Mouse (Mus musculus): ENCODE data around the gene Adtrp. TPM values are rescaled to one million over a fixed set of nuclear protein-coding genes. Genes with fewer than 3 reads are reported as not detected.
A peak's percentile ranks its signal among the peaks of the same experiment; 100 is the strongest.

Adtrp gene
- polyA plus RNA-seq, 1 experiment from 2014 or later: 42.3 TPM

DNA sequence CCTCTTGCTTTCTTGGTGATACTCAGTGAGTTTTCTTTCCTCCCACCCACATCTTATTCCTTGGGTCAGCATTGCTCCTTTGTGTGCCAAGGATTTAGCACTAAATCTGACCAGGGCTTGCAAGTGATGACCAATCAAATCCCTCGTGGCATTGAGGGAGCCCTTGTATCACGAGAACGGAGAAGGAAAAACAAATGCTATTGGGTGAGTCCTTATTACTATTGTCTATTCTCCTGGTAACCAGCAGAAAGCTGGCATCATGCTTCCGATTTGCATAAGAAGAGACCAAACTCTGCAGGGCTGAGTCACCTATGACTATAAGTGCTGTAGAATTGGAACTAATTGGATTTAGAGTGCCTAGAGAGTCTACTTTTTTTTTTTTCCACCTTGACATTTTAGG lies 99.8 kb downstream of the Adtrp start:
- no peak overlapping the region for H3K4me3 ChIP-seq (ENCODE audit: low read depth, low read length)
- no peak overlapping the region for H3K9ac ChIP-seq (ENCODE audit: low read length)
- TF ChIP-seq EP300 (optimal IDR thresholded peaks at IDR 0.05): no peak
- no peak for TF ChIP-seq CTCF (IDR thresholded peaks at IDR 0.05; ENCODE audit: low read depth)
- H3K4me1 ChIP-seq (replicated peaks; ENCODE audit: control insufficient read depth, insufficient read depth): no peaks in the 10 kb centered on the region
- H3K27ac ChIP-seq (replicated peaks): no peak overlapping the region
- H3K4me2 ChIP-seq (replicated peaks; ENCODE audit: low read depth): no peak overlapping the region
- 81% methylated on average over 4 of the region's 4 CpGs for WGBS
- no peaks in the 10 kb centered on the region for H3K36me3 ChIP-seq (ENCODE audit: control insufficient read depth, insufficient read depth, low read length)
- H3K9me3 ChIP-seq (ENCODE audit: control insufficient read depth, low read length): no peaks in the 10 kb centered on the region
- H3K27me3 ChIP-seq (ENCODE audit: control insufficient read depth, insufficient read depth, low read length): no peaks in the 10 kb centered on the region
- DNase-seq (ENCODE audit: low spot score) (no peak), ATAC-seq (ENCODE audit: low FRiP score, low TSS enrichment) (no peak)

DNA sequence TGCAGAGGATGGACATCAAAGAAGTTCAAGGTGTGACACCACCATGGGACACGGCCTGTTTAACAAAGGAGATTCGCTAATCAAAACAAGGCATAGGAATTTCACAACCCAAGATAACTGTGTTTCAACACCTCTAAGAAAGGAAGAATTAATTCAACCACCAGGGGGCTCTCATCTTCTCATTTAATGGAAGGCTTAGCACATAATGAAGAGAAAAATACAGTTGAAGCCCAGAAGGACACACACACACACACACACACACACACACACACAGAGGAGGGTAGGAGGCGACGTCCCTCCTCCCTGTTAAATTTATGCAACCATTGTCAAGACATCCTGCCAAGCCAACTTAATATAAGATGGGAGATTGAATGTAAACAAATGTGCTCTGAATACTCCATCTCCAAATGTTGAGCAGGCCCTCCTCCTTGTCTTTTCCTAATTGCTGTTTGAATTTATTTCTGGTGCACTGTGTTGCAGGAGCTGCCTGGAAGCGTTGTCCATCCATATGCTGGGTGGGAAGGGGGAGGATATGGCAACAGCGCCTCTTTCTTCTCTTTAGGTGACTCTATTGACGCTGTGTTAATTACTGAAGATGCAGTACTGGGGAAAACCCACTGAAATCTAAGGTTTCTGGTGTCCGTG lies 100.4 kb downstream of the Adtrp start:
- H3K9ac ChIP-seq (ENCODE audit: low read length): no peak overlapping the region
- no peaks in the 10 kb centered on the region for H3K36me3 ChIP-seq (ENCODE audit: control insufficient read depth, insufficient read depth, low read length)
- no peaks in the 10 kb centered on the region for H3K9me3 ChIP-seq (ENCODE audit: control insufficient read depth, low read length)
- no peak overlapping the region for H3K4me3 ChIP-seq (ENCODE audit: low read depth, low read length)
- H3K4me2 ChIP-seq (replicated peaks; ENCODE audit: low read depth): no peak overlapping the region
- TF ChIP-seq CTCF (IDR thresholded peaks at IDR 0.05; ENCODE audit: low read depth) (peak; percentile 74), EP300 (optimal IDR thresholded peaks at IDR 0.05) (no peak)
- ATAC-seq (ENCODE audit: low FRiP score, low TSS enrichment) (no peak), DNase-seq (ENCODE audit: low spot score) (no peak)
- no peaks in the 10 kb centered on the region for H3K4me1 ChIP-seq (replicated peaks; ENCODE audit: control insufficient read depth, insufficient read depth)
- H3K27me3 ChIP-seq (ENCODE audit: control insufficient read depth, insufficient read depth, low read length): no peaks in the 10 kb centered on the region
- H3K27ac ChIP-seq (replicated peaks): no peak overlapping the region
- WGBS: 49% methylated on average over 8 of the region's 8 CpGs

DNA sequence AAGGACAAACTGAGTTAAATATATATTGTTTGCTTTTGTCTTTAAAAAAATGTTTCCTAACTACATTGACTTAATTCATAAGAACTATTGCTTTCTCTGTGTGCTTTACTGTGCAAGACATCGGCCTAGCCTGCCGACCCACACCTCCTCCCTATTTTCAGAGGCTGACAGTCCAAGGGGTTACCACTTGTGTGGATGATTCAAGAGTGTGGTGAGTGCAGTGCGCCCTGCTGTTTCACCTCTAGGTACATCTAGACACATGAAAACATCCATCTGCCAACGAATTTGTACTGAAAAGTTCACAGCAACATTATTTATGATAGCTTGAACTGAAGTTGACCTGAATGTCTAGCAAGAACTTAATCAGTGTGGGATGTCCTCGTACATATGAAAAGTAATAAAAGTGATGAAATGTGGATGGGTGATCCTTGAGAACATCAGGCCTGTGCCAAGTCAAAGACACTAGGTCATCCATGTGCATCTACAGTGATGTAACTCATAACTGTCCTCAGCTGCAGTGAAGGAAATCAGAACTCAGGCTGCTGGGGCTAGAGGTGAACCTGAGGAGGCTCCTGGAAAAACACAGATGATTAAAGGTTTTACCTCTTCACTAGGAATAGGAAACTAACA lies 106.9 kb downstream of the Adtrp start:
- Histone ChIP-seq H3K27me3 (ENCODE audit: control insufficient read depth, insufficient read depth, low read length) (no peaks in the 10 kb centered on the region), H3K36me3 (ENCODE audit: control insufficient read depth, insufficient read depth, low read length) (no peaks in the 10 kb centered on the region), H3K4me3 (ENCODE audit: low read depth, low read length) (no peak overlapping the region), H3K4me2 (replicated peaks; ENCODE audit: low read depth) (no peak overlapping the region), H3K9ac (ENCODE audit: low read length) (no peak overlapping the region), H3K4me1 (replicated peaks; ENCODE audit: control insufficient read depth, insufficient read depth) (no peaks in the 10 kb centered on the region), H3K9me3 (ENCODE audit: control insufficient read depth, low read length) (no peaks in the 10 kb centered on the region), H3K27ac (replicated peaks) (no peak overlapping the region)
- TF ChIP-seq CTCF (IDR thresholded peaks at IDR 0.05; ENCODE audit: low read depth) (no peak), EP300 (optimal IDR thresholded peaks at IDR 0.05) (no peak)
- ATAC-seq (ENCODE audit: low FRiP score, low TSS enrichment) (no peak), DNase-seq (ENCODE audit: low spot score) (no peak)
- WGBS: 60% methylated on average over 5 of the region's 5 CpGs

DNA sequence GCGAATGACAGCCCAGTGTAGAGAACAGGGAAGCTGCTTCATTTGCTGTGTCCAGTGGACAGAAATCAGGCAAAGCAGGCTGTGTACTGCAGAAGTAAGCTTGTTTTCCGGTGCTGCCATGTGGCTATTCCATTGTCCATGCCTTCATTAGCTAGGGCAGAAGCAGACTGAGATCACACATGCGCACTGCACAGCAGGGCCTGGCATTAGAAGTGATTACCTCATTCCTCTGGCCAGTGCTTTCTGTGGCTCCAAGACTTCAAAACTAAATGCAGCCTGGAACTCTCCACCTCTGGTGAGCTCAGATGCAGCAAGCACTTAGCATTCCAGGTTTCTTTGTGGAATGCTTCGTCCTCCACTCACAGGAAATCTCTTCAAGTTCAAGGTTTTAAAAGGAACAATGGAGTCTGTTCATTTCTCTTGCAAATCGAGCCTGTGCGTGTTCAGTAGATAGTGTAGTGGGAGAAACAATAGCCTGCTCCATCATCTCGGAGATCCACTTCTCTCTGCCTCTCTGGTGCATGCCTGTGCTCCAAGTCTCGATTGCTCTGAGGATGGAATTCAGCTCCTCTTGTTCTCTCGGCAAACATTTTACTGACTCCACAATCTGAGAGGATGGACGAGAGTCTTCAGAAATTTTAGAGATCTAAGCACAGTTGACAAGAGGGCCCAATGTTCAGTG lies 109.7 kb downstream of the Adtrp start:
- ATAC-seq (ENCODE audit: low FRiP score, low TSS enrichment) (no peak), DNase-seq (ENCODE audit: low spot score) (no peak)
- no peaks in the 10 kb centered on the region for H3K36me3 ChIP-seq (ENCODE audit: control insufficient read depth, insufficient read depth, low read length)
- 54% methylated on average over 10 of the region's 10 CpGs for WGBS
- H3K4me3 ChIP-seq (ENCODE audit: low read depth, low read length): no peak overlapping the region
- TF ChIP-seq CTCF (IDR thresholded peaks at IDR 0.05; ENCODE audit: low read depth) (no peak), EP300 (optimal IDR thresholded peaks at IDR 0.05) (no peak)
- H3K27ac ChIP-seq (replicated peaks): no peak overlapping the region
- no peaks in the 10 kb centered on the region for H3K9me3 ChIP-seq (ENCODE audit: control insufficient read depth, low read length)
- no peaks in the 10 kb centered on the region for H3K27me3 ChIP-seq (ENCODE audit: control insufficient read depth, insufficient read depth, low read length)
- H3K4me2 ChIP-seq (replicated peaks; ENCODE audit: low read depth): no peak overlapping the region
- no peaks in the 10 kb centered on the region for H3K4me1 ChIP-seq (replicated peaks; ENCODE audit: control insufficient read depth, insufficient read depth)
- no peak overlapping the region for H3K9ac ChIP-seq (ENCODE audit: low read length)

DNA sequence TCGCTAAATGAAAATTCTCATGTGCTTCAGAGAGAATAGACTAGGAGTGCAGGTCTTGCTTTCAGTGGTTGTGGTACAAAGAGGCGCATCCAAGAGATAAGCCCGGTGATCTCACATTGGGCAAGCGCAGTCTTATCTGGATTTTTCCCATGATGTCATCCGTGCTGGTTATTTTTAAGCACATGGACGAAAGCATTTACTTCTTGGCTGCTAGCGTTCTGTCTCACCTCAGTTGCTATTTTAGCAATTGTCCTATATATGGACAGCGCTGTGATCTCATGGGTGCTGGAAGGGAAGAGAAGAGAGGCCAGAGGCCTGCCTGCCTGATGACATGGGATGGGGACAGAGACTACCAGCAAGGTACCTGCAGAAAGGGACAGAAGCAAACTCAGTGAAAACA lies 117.8 kb downstream of the Adtrp start:
- DNase-seq (ENCODE audit: low spot score) (no peak), ATAC-seq (ENCODE audit: low FRiP score, low TSS enrichment) (no peak)
- no peak overlapping the region for H3K9ac ChIP-seq (ENCODE audit: low read length)
- no peaks in the 10 kb centered on the region for H3K27me3 ChIP-seq (ENCODE audit: control insufficient read depth, insufficient read depth, low read length)
- H3K36me3 ChIP-seq (ENCODE audit: control insufficient read depth, insufficient read depth, low read length): no peaks in the 10 kb centered on the region
- H3K4me2 ChIP-seq (replicated peaks; ENCODE audit: low read depth): no peak overlapping the region
- H3K4me1 ChIP-seq (replicated peaks; ENCODE audit: control insufficient read depth, insufficient read depth): no peaks in the 10 kb centered on the region
- H3K9me3 ChIP-seq (ENCODE audit: control insufficient read depth, low read length): no peaks in the 10 kb centered on the region
- H3K4me3 ChIP-seq (ENCODE audit: low read depth, low read length): no peak overlapping the region
- no peak overlapping the region for H3K27ac ChIP-seq (replicated peaks)
- 84% methylated on average over 8 of the region's 8 CpGs for WGBS
- TF ChIP-seq CTCF (IDR thresholded peaks at IDR 0.05; ENCODE audit: low read depth) (no peak), EP300 (optimal IDR thresholded peaks at IDR 0.05) (no peak)

DNA sequence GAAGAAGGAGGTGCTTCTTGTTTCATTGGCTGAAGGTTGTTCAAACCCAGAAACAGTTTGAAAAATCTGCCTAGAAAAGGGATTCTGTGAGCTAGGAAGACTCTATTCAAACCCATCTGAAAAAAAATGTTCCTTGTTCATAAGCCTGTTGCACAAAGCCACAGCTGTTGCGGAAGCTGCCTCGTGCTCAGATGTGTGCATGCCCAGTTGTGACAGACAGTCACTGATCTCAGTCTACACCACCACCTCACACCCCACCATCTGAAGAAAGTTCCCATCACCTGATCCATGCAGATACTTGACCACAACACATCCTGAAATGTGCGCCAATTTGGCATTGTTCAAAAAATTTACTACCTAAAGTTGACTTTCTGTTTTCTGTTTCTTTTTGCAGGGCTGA lies 119.7 kb downstream of the Adtrp start:
- Histone ChIP-seq H3K9me3 (ENCODE audit: control insufficient read depth, low read length) (no peaks in the 10 kb centered on the region), H3K9ac (ENCODE audit: low read length) (no peak overlapping the region), H3K4me2 (replicated peaks; ENCODE audit: low read depth) (no peak overlapping the region), H3K36me3 (ENCODE audit: control insufficient read depth, insufficient read depth, low read length) (no peaks in the 10 kb centered on the region), H3K27ac (replicated peaks) (no peak overlapping the region), H3K4me3 (ENCODE audit: low read depth, low read length) (no peak overlapping the region), H3K27me3 (ENCODE audit: control insufficient read depth, insufficient read depth, low read length) (no peaks in the 10 kb centered on the region), H3K4me1 (replicated peaks; ENCODE audit: control insufficient read depth, insufficient read depth) (no peaks in the 10 kb centered on the region)
- TF ChIP-seq CTCF (IDR thresholded peaks at IDR 0.05; ENCODE audit: low read depth): no peak
- TF ChIP-seq EP300 (optimal IDR thresholded peaks at IDR 0.05): no peak
- DNase-seq (ENCODE audit: low spot score): no peak
- ATAC-seq (ENCODE audit: low FRiP score, low TSS enrichment): no peak
- 83% methylated on average over 3 of the region's 3 CpGs for whole genome bisulfite sequencing
